Mouse (Mus musculus): ENCODE data around the gene Htra2.

Gene Htra2

GRCm38 (mm10) chr6:83031921-83032590 is 23.0 kb downstream of the Htra2 start:
- DNase-seq (ENCODE audit: low read depth), result no peak

GRCm38 (mm10) chr6:83031111-83031510 is 24.0 kb downstream of the Htra2 start:
- no peak for DNase-seq (ENCODE audit: low read depth)

- no peak for DNase-seq (ENCODE audit: low read depth)
Observed at GRCm38 (mm10) chr6:83029777-83030176, 25.3 kb downstream of the Htra2 start.

- no peak for DNase-seq (ENCODE audit: low read depth)
Observed at GRCm38 (mm10) chr6:83027706-83028105, 27.4 kb downstream of the Htra2 start.

GRCm38 (mm10) chr6:83027293-83027692 is 27.8 kb downstream of the Htra2 start:
- no peak for DNase-seq (ENCODE audit: low read depth)

GRCm38 (mm10) chr6:83025221-83025620 is 29.9 kb downstream of the Htra2 start:
- DNase-seq (ENCODE audit: low read depth), result no peak

- DNase-seq (ENCODE audit: low read depth), result no peak
Observed at GRCm38 (mm10) chr6:83024421-83024820, 30.7 kb downstream of the Htra2 start.

- no peak for DNase-seq (ENCODE audit: low read depth)
Observed at GRCm38 (mm10) chr6:83023786-83024185, 31.3 kb downstream of the Htra2 start.

- DNase-seq (ENCODE audit: low read depth), result no peak
Observed at GRCm38 (mm10) chr6:83023008-83023407, 32.1 kb downstream of the Htra2 start.

- no peak for DNase-seq (ENCODE audit: low read depth)
Observed at GRCm38 (mm10) chr6:83020836-83021593, 34.1 kb downstream of the Htra2 start.

GRCm38 (mm10) chr6:83020121-83020520 is 35.0 kb downstream of the Htra2 start:
- no peak for DNase-seq (ENCODE audit: low read depth)

GRCm38 (mm10) chr6:83019044-83019443 is 36.0 kb downstream of the Htra2 start:
- DNase-seq (ENCODE audit: low read depth), result no peak

GRCm38 (mm10) chr6:83017190-83017589 is 37.9 kb downstream of the Htra2 start:
- DNase-seq (ENCODE audit: low read depth), result no peak

GRCm38 (mm10) chr6:83015749-83016148 is 39.3 kb downstream of the Htra2 start:
- DNase-seq (ENCODE audit: low read depth), result no peak

GRCm38 (mm10) chr6:83014482-83015466 is 40.3 kb downstream of the Htra2 start:
- no peak for DNase-seq (ENCODE audit: low read depth)

- DNase-seq (ENCODE audit: low read depth), result no peak
Observed at GRCm38 (mm10) chr6:83013444-83013843, 41.6 kb downstream of the Htra2 start.

- DNase-seq (ENCODE audit: low read depth), result no peak
Observed at GRCm38 (mm10) chr6:83011756-83012155, 43.3 kb downstream of the Htra2 start.

GRCm38 (mm10) chr6:83011255-83011654 is 43.8 kb downstream of the Htra2 start:
- no peak for DNase-seq (ENCODE audit: low read depth)

GRCm38 (mm10) chr6:83010010-83010409 is 45.1 kb downstream of the Htra2 start:
- DNase-seq (ENCODE audit: low read depth), result no peak

GRCm38 (mm10) chr6:83008659-83009058 is 46.4 kb downstream of the Htra2 start:
- DNase-seq (ENCODE audit: low read depth), result no peak

- DNase-seq (ENCODE audit: low read depth), result no peak
Observed at GRCm38 (mm10) chr6:83006114-83006513, 49.0 kb downstream of the Htra2 start.

- no peak for DNase-seq (ENCODE audit: low read depth)
Observed at GRCm38 (mm10) chr6:83005444-83006011, 49.5 kb downstream of the Htra2 start.
